Mouse (Mus musculus): Measurements from ENCODE around the gene Pnkp. TPM values are rescaled to one million over a fixed set of nuclear protein-coding genes. Genes with fewer than 3 reads are reported as not detected.
A peak's percentile ranks its signal among the peaks of the same experiment; 100 is the strongest.

The Pnkp gene
- polyA plus RNA-seq, 1 experiment from 2014 or later, result 38.7 TPM

- H3K27ac ChIP-seq (ENCODE audit: low read length), result no peak overlapping the region
- no peak overlapping the region for H3K4me2 ChIP-seq (replicated peaks; ENCODE audit: low read depth, low read length)
- H3K4me3 ChIP-seq (ENCODE audit: low read length), result no peak overlapping the region
- WGBS, result 92% methylated on average over 3 of the region's 3 CpGs
- H3K9me3 ChIP-seq (ENCODE audit: low read length), result no peaks in the 10 kb centered on the region
- H3K9ac ChIP-seq (replicated peaks; ENCODE audit: low read length), result no peak overlapping the region
- no peak for ATAC-seq (ENCODE audit: low FRiP score, low TSS enrichment)
- peaks cover 5% of the 10 kb centered on the region; the same call in 1 of the 2 replicates for H3K36me3 ChIP-seq (ENCODE audit: insufficient read depth, low read length)
- H3K27me3 ChIP-seq (ENCODE audit: insufficient read depth, low read length), result no peaks in the 10 kb centered on the region
- H3K4me1 ChIP-seq (ENCODE audit: insufficient read depth, low read length), result peaks cover 48% of the 10 kb centered on the region
These were observed 37.2 kb downstream of the Pnkp start for GRCm38 (mm10) chr7:44894175-44894574.

- WGBS, result 73% methylated on average over 7 of the region's 7 CpGs
- no peak for ATAC-seq (ENCODE audit: low FRiP score, low TSS enrichment)
- H3K36me3 ChIP-seq (ENCODE audit: insufficient read depth, low read length), result peaks cover 10% of the 10 kb centered on the region; the same call in 1 of the 2 replicates
- peak overlapping the region; percentile 77 for H3K4me3 ChIP-seq (ENCODE audit: low read length)
- no peaks in the 10 kb centered on the region for H3K9me3 ChIP-seq (ENCODE audit: low read length)
- peaks cover 47% of the 10 kb centered on the region for H3K4me1 ChIP-seq (ENCODE audit: insufficient read depth, low read length)
- peak overlapping the region; percentile 81 for H3K4me2 ChIP-seq (replicated peaks; ENCODE audit: low read depth, low read length)
- H3K27me3 ChIP-seq (ENCODE audit: insufficient read depth, low read length), result no peaks in the 10 kb centered on the region
- H3K27ac ChIP-seq (ENCODE audit: low read length), result peak overlapping the region; percentile 87
- H3K9ac ChIP-seq (replicated peaks; ENCODE audit: low read length), result peak overlapping the region; percentile 90; the same call in 1 of the 2 replicates
These were observed 38.3 kb downstream of the Pnkp start for GRCm38 (mm10) chr7:44895206-44895592.

DNA sequence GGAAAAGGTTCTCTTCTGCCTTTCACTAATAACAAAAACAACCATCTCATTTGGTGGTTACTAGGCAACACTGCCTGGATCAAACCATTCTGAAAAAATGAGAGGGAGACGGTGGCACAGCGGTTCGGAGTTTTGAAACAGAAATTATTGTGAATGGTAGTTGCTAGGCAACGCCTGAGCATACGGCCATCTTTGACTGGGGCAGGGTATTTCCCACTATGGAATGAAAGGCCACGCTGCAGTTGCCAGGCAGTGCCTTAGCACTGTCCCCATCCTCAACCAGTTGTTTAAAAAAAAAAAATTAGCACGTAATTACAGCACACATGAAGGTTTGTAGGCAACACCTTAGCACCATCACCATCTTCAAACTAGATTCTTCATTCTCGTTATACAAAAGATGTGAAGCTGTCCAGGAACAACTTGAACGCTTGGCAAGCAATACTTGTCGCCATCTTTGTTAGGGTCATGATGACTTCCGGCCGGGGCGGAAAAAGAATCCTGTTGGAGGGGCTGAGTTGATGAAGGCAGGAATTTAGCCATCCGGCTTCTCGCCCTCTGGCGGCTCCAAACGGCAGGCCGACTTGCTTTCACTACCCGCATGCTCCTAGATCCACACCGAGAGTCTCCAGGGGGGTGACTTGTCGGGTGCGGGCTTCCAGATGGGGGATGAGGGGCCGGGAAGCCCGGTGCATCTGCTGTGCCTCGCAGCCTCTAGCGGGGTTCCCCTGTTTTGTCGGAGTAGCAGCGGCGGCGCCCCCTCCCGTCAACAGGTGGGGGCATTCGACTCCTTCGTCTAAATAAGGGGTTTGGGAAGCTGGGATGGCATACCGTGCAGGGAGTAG is 38.9 kb downstream of the Pnkp start, which contains the start of gene Fuz:
Fuz (plus strand) TSS at position 487 of the 842 bp plus-strand sequence.
- Histone ChIP-seq H3K9me3 (ENCODE audit: low read length) (no peaks in the 10 kb centered on the region), H3K36me3 (ENCODE audit: insufficient read depth, low read length) (peaks cover 16% of the 10 kb centered on the region; the same call in 1 of the 2 replicates), H3K4me3 (ENCODE audit: low read length) (peak within 1 kb of the TSS; percentile 77), H3K27ac (ENCODE audit: low read length) (peak within 1 kb of the TSS; percentile 87), H3K27me3 (ENCODE audit: insufficient read depth, low read length) (no peaks in the 10 kb centered on the region), H3K9ac (replicated peaks; ENCODE audit: low read length) (peak within 1 kb of the TSS; percentile 90), H3K4me2 (replicated peaks; ENCODE audit: low read depth, low read length) (peak within 1 kb of the TSS; percentile 81), H3K4me1 (ENCODE audit: insufficient read depth, low read length) (peaks cover 47% of the 10 kb centered on the region)
- WGBS, result 1% methylated on average over 34 of the region's 34 CpGs
- ATAC-seq (ENCODE audit: low FRiP score, low TSS enrichment), result peak; percentile 32

GRCm38 (mm10) chr7:44896499-44896898 is 39.6 kb downstream of the Pnkp start:
- Histone ChIP-seq H3K4me3 (ENCODE audit: low read length) (peak overlapping the region; percentile 77), H3K36me3 (ENCODE audit: insufficient read depth, low read length) (peaks cover 17% of the 10 kb centered on the region; the same call in 1 of the 2 replicates), H3K9ac (replicated peaks; ENCODE audit: low read length) (peak overlapping the region; percentile 90), H3K27ac (ENCODE audit: low read length) (peak overlapping the region; percentile 87), H3K4me1 (ENCODE audit: insufficient read depth, low read length) (peaks cover 47% of the 10 kb centered on the region), H3K9me3 (ENCODE audit: low read length) (no peaks in the 10 kb centered on the region), H3K27me3 (ENCODE audit: insufficient read depth, low read length) (no peaks in the 10 kb centered on the region), H3K4me2 (replicated peaks; ENCODE audit: low read depth, low read length) (peak overlapping the region; percentile 81)
- WGBS, result 25% methylated on average over 10 of the region's 10 CpGs
- no peak for ATAC-seq (ENCODE audit: low FRiP score, low TSS enrichment)

GRCm38 (mm10) chr7:44898607-44899006 is 41.7 kb downstream of the Pnkp start:
- no peaks in the 10 kb centered on the region for H3K27me3 ChIP-seq (ENCODE audit: insufficient read depth, low read length)
- no peaks in the 10 kb centered on the region for H3K9me3 ChIP-seq (ENCODE audit: low read length)
- H3K9ac ChIP-seq (replicated peaks; ENCODE audit: low read length), result peak overlapping the region; percentile 20; the same call in 1 of the 2 replicates
- H3K27ac ChIP-seq (ENCODE audit: low read length), result 0 out of 2 replicates have a peak overlapping the region, but pooled peaks have one; percentile 37
- ATAC-seq (ENCODE audit: low FRiP score, low TSS enrichment), result no peak
- peaks cover 43% of the 10 kb centered on the region for H3K4me1 ChIP-seq (ENCODE audit: insufficient read depth, low read length)
- no peak overlapping the region for H3K4me2 ChIP-seq (replicated peaks; ENCODE audit: low read depth, low read length)
- WGBS, result 37% methylated on average over 19 of the region's 19 CpGs
- H3K36me3 ChIP-seq (ENCODE audit: insufficient read depth, low read length), result peaks cover 24% of the 10 kb centered on the region; the same call in 1 of the 2 replicates
- H3K4me3 ChIP-seq (ENCODE audit: low read length), result no peak overlapping the region; the same call in 1 of the 2 replicates

DNA sequence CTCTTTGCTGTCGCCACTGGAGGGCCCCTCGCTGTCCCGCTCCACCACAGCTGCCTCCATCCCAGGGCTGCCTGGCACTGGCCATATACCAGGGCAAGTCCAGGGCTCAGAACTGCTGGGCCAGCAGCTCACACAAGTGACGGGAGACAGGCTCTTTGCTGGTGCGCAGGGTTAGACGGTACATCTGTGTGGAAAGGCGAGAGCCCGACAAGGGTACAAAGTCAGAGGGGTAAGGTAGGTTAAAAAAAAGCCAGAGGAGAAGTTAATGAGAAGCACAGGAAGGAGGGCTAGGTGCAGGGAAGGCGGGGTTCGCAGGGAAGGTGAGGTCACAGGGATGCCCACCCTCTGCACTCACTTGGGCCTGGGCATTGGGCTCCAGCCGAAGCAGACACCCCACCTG is 43.7 kb downstream of the Pnkp start:
- peak overlapping the region; percentile 71 for H3K27ac ChIP-seq (ENCODE audit: low read length)
- H3K9me3 ChIP-seq (ENCODE audit: low read length), result no peaks in the 10 kb centered on the region
- H3K9ac ChIP-seq (replicated peaks; ENCODE audit: low read length), result no peak overlapping the region
- peaks cover 34% of the 10 kb centered on the region for H3K4me1 ChIP-seq (ENCODE audit: insufficient read depth, low read length)
- 83% methylated on average over 11 of the region's 11 CpGs for WGBS
- peak; percentile 16; the same call in 1 of the 2 replicates for ATAC-seq (ENCODE audit: low FRiP score, low TSS enrichment)
- no peaks in the 10 kb centered on the region for H3K27me3 ChIP-seq (ENCODE audit: insufficient read depth, low read length)
- H3K4me3 ChIP-seq (ENCODE audit: low read length), result no peak overlapping the region
- peak overlapping the region; percentile 60; the same call in 1 of the 2 replicates for H3K4me2 ChIP-seq (replicated peaks; ENCODE audit: low read depth, low read length)
- peaks cover 43% of the 10 kb centered on the region for H3K36me3 ChIP-seq (ENCODE audit: insufficient read depth, low read length)

DNA sequence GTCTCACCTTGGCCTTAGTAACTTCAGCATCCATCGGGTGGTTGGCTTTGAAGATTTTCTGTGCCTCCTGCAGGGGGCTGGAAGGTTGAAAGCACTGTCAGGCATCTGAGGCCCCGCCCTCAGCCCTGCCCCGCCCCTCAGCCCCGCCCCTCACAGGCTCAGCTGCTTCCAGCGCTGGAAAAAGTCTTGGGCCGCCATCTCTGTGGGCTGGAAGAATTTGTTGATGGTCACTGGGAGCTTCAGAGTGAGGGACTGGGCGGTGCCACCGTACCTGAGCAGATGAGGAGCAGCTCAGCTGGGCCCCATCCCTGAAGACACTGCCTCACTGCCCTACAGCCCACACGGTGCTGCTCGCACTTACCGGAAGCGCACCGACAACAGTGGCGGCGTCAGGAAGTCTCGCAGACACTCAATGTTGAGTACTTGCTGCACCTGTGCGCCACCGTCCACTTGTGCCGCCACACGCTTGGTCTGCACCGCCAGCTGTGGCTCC is 44.3 kb downstream of the Pnkp start:
- Histone ChIP-seq H3K36me3 (ENCODE audit: insufficient read depth, low read length) (peaks cover 49% of the 10 kb centered on the region), H3K4me1 (ENCODE audit: insufficient read depth, low read length) (peaks cover 34% of the 10 kb centered on the region), H3K9me3 (ENCODE audit: low read length) (no peaks in the 10 kb centered on the region), H3K9ac (replicated peaks; ENCODE audit: low read length) (peak overlapping the region; percentile 49), H3K27me3 (ENCODE audit: insufficient read depth, low read length) (no peaks in the 10 kb centered on the region), H3K27ac (ENCODE audit: low read length) (peak overlapping the region; percentile 76), H3K4me3 (ENCODE audit: low read length) (peak overlapping the region; percentile 38), H3K4me2 (replicated peaks; ENCODE audit: low read depth, low read length) (peak overlapping the region; percentile 60)
- WGBS, result 15% methylated on average over 21 of the region's 21 CpGs
- peak; percentile 37; the same call in 1 of the 2 replicates for ATAC-seq (ENCODE audit: low FRiP score, low TSS enrichment)

GRCm38 (mm10) chr7:44905430-44905829 is 48.5 kb downstream of the Pnkp start:
- ATAC-seq (ENCODE audit: low FRiP score, low TSS enrichment), result no peak
- H3K4me2 ChIP-seq (replicated peaks; ENCODE audit: low read depth, low read length), result no peak overlapping the region
- peaks cover 70% of the 10 kb centered on the region for H3K36me3 ChIP-seq (ENCODE audit: insufficient read depth, low read length)
- no peak overlapping the region for H3K4me3 ChIP-seq (ENCODE audit: low read length)
- H3K9me3 ChIP-seq (ENCODE audit: low read length), result no peaks in the 10 kb centered on the region
- WGBS, result 85% methylated on average over 20 of the region's 20 CpGs
- peaks cover 15% of the 10 kb centered on the region for H3K4me1 ChIP-seq (ENCODE audit: insufficient read depth, low read length)
- H3K27ac ChIP-seq (ENCODE audit: low read length), result no peak overlapping the region
- H3K27me3 ChIP-seq (ENCODE audit: insufficient read depth, low read length), result no peaks in the 10 kb centered on the region
- no peak overlapping the region for H3K9ac ChIP-seq (replicated peaks; ENCODE audit: low read length)

DNA sequence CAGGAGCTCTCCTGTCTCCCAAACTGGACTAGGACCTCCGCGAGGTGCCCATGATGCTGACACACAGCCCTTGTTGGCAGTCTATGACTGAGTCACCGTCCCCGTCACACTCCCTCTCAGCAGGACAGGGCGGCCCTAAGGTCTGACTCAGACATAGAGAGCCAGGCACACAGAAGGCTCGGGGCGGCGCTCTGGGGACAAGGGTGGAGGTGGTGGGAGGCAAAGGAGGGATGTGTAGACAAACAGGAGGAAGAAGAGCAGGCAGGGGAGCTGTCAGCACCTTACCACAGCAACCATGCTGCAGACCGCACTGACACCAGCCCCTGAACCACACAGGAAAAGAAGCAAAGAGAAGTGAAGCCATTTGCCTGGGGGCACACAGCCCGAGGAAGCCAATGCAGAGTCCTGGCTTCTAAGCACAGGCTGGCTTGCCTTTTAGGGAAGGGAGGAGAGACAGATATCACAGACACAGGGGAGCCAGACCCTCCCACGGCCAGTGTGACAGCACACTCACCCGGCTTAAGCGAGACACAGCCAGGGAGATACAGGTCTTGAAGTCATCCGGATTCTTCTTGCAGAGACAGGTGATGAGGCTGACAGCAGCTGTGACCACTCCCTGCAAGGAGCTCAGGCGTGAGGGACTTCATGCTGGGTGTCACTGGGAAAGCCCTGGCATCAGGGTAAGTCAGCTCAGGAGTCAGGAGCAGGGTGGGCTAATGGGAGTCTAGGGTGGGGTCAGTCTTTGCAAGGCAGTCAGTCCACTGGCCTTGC is 52.0 kb downstream of the Pnkp start:
- 81% methylated on average over 15 of the region's 15 CpGs for WGBS
- no peaks in the 10 kb centered on the region for H3K4me1 ChIP-seq (ENCODE audit: insufficient read depth, low read length)
- H3K27ac ChIP-seq (ENCODE audit: low read length), result no peak overlapping the region
- no peak overlapping the region for H3K4me3 ChIP-seq (ENCODE audit: low read length)
- H3K4me2 ChIP-seq (replicated peaks; ENCODE audit: low read depth, low read length), result no peak overlapping the region
- peaks cover 74% of the 10 kb centered on the region for H3K36me3 ChIP-seq (ENCODE audit: insufficient read depth, low read length)
- H3K9ac ChIP-seq (replicated peaks; ENCODE audit: low read length), result no peak overlapping the region
- no peaks in the 10 kb centered on the region for H3K9me3 ChIP-seq (ENCODE audit: low read length)
- no peak for ATAC-seq (ENCODE audit: low FRiP score, low TSS enrichment)
- no peaks in the 10 kb centered on the region for H3K27me3 ChIP-seq (ENCODE audit: insufficient read depth, low read length)
